ENCODE assay signal across 10 mouse cellular contexts in the genomic region with DNA sequence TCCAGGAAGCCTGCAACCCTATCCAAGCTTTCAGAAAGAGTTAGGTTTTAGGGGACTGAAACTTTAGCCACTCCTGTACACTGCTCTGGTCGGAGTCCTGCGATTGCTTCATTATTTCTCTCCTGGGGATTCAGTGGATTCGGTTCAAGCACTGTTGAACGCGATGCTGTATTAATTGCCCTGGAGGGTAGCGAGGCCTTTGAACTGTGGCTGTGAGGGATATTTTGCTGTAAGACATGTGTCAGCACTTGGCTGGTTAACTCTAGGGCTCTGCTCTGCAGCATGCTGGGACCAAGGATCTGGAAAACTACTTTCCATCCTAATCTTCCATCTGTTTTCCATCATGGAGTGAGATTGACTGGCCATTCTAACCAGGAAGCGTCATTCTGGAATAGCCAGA.
DNase-seq lines count a peak whose midpoint lies in the region; ATAC-seq lines count a peak whose summit lies in the region.
"Had no signal": no experiment of that assay in that cellular context is flagged by ENCODE, and none has a peak within 500 bp of the region (broad histone marks: within the 10 kb centered on the region; RNA-seq: fewer than 3 reads in every experiment).

No protein-coding gene starts in this region.

- no peak overlapping the region for H3K4me2 ChIP-seq in kidney, embryonic 16.5 days (replicated peaks; ENCODE audit: low read depth, low read length)
- H3K4me2 ChIP-seq in kidney, embryonic 14.5 days (replicated peaks; ENCODE audit: low read depth, low read length) = no peak overlapping the region
- H3K4me2 ChIP-seq: hindbrain, embryonic 14.5 days; neural tube, embryonic 12.5 days had no signal

- 10% methylated on average over 7 of the region's 7 CpGs for WGBS in kidney, embryonic 16.5 days
- 17% methylated on average over 7 of the region's 7 CpGs for whole genome bisulfite sequencing in kidney, embryonic 14.5 days
- 26% methylated on average over 7 of the region's 7 CpGs for WGBS in embryonic facial prominence, embryonic 10.5 days

- no peak overlapping the region for H3K27ac ChIP-seq in kidney, embryonic 16.5 days (ENCODE audit: low read length)
- H3K27ac ChIP-seq in kidney, embryonic 14.5 days (ENCODE audit: low read depth, low read length) = no peak overlapping the region
- no peak overlapping the region; the same call in 1 of the 2 replicates for H3K27ac ChIP-seq in embryonic facial prominence, embryonic 10.5 days (replicated peaks)
- H3K27ac ChIP-seq: hindbrain, embryonic 14.5 days; neural tube, embryonic 12.5 days had no signal

- ATAC-seq in kidney, embryonic 16.5 days (ENCODE audit: low FRiP score, low TSS enrichment) = peak; percentile 23; the same call in 1 of the 2 replicates
- no peak for ATAC-seq in kidney, embryonic 14.5 days (ENCODE audit: low FRiP score, low TSS enrichment)

- no peak overlapping the region for H3K9ac ChIP-seq in kidney, embryonic 16.5 days (replicated peaks; ENCODE audit: low read length)
- no peak overlapping the region for H3K9ac ChIP-seq in kidney, embryonic 14.5 days (ENCODE audit: low read depth, low read length)
- H3K9ac ChIP-seq: hindbrain, embryonic 14.5 days; neural tube, embryonic 12.5 days had no signal

- peak; percentile 63 for DNase-seq in embryonic facial prominence, embryonic 10.5 days (ENCODE audit: low spot score)
- DNase-seq in heart, adult 8-10 months (ENCODE audit: low spot score) = peak; percentile 31
- peak; percentile 5 for DNase-seq in lung, postnatal 36 days
- no peak for DNase-seq in thymus, postnatal 0 days (ENCODE audit: low spot score)
- no peak for DNase-seq in left cerebral cortex, postnatal 25 days (ENCODE audit: low spot score in 2 of 2)
- DNase-seq: cerebellum, adult 8-10 months had no signal

- no peak overlapping the region for H3K4me3 ChIP-seq in kidney, embryonic 16.5 days (ENCODE audit: low read length)
- no peak overlapping the region for H3K4me3 ChIP-seq in kidney, embryonic 14.5 days (ENCODE audit: low read length)
- H3K4me3 ChIP-seq in embryonic facial prominence, embryonic 10.5 days = no peak overlapping the region
- H3K4me3 ChIP-seq: neural tube, embryonic 12.5 days had no signal

- no peaks in the 10 kb centered on the region for H3K27me3 ChIP-seq in kidney, embryonic 16.5 days (ENCODE audit: insufficient read depth, low read length)
- H3K27me3 ChIP-seq in kidney, embryonic 14.5 days (ENCODE audit: control insufficient read depth, insufficient read depth, low read length) = no peaks in the 10 kb centered on the region
- 0 out of 2 replicates have a peak, but pooled peaks cover 7% of the 10 kb centered on the region for H3K27me3 ChIP-seq in embryonic facial prominence, embryonic 10.5 days (replicated peaks; ENCODE audit: low read depth, poor library complexity, severe bottlenecking)
- H3K27me3 ChIP-seq: neural tube, embryonic 12.5 days had no signal

- no peaks in the 10 kb centered on the region for H3K36me3 ChIP-seq in kidney, embryonic 16.5 days (ENCODE audit: insufficient read depth, low read length)
- H3K36me3 ChIP-seq in kidney, embryonic 14.5 days (ENCODE audit: control insufficient read depth, insufficient read depth, low read length) = no peaks in the 10 kb centered on the region
- H3K36me3 ChIP-seq in embryonic facial prominence, embryonic 10.5 days (replicated peaks) = no peaks in the 10 kb centered on the region
- H3K36me3 ChIP-seq: neural tube, embryonic 12.5 days had no signal

- H3K9me3 ChIP-seq in kidney, embryonic 16.5 days (ENCODE audit: low read length) = no peaks in the 10 kb centered on the region
- no peaks in the 10 kb centered on the region for H3K9me3 ChIP-seq in kidney, embryonic 14.5 days (ENCODE audit: control insufficient read depth, low read length)
- no peaks in the 10 kb centered on the region for H3K9me3 ChIP-seq in embryonic facial prominence, embryonic 10.5 days
- H3K9me3 ChIP-seq: neural tube, embryonic 12.5 days had no signal

- peaks cover 4% of the 10 kb centered on the region; the same call in 1 of the 2 replicates for H3K4me1 ChIP-seq in kidney, embryonic 16.5 days (ENCODE audit: insufficient read depth, low read length)
- no peaks in the 10 kb centered on the region for H3K4me1 ChIP-seq in kidney, embryonic 14.5 days (ENCODE audit: control insufficient read depth, insufficient read depth, low read length)
- peaks cover 23% of the 10 kb centered on the region for H3K4me1 ChIP-seq in embryonic facial prominence, embryonic 10.5 days

- intact Hi-C loops in left cerebral cortex, postnatal 25 days (cut with DNase I) = no loop called here

Comparison
In these comparisons a context has a peak if more than half of its experiments do, and no peak if none do; other contexts are left out.
1. DNase-seq: peak in embryonic facial prominence, embryonic 10.5 days (single experiment), heart, adult 8-10 months (single experiment) and lung, postnatal 36 days (single experiment); none in thymus, postnatal 0 days (single experiment) and left cerebral cortex, postnatal 25 days (0 of 2).